ENCODE assay signal across 7 mouse cellular contexts in the genomic region with DNA sequence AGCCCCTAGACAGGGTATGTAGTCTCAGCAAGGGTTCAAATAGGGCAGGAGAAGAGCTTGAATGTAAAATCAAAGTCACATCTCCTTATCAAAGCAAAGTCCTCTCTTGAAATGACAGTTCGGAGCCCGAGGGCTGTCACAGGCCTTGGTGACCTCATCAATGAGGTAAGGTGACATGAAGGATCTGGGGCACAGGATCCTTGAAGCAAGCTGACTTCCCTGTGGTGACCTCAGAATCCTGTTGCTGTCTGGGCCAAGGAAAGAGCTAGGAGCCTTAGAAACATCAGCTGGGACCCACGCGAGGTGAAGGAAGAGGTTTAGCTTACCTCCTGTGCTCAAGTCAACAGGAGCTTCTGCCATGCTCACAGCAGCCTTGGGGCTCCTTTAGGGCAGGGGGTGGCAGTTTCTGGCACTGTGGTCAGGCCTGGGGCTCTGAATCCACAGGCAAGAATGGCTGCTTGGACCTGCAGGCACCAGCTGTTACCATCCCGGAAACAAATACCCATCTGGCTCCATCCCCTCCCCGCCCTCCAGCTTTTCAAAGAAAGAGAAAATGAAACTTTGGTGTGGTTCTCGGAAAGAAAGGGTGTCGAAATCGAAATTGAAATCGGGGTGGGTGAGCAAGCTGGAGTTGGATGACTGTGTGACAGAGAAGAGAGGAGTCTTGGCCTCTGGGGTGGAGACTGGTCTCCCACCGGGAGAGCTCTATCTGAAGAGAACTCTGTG. TPM values are rescaled to one million over a fixed set of nuclear protein-coding genes. Genes with fewer than 3 reads are reported as not detected.
DNase-seq lines count a peak whose midpoint lies in the region; ATAC-seq and TF ChIP-seq lines count a peak whose summit lies in the region.

A gene (minus strand): TSS at position 508 of the 726 bp plus-strand sequence.

- H3K27ac ChIP-seq in midbrain, embryonic 10.5 days (replicated peaks), result peak within 1 kb of the TSS; percentile 49
- H3K27ac ChIP-seq in midbrain, postnatal 0 days (ENCODE audit: low read depth, low read length), result no peak within 1 kb of the TSS
- H3K27ac ChIP-seq in liver, postnatal 0 days (ENCODE audit: low read depth), result peak within 1 kb of the TSS; percentile 55; the same call in 1 of the 2 replicates

- no peak for TF ChIP-seq CTCF in midbrain, postnatal 0 days (IDR thresholded peaks at IDR 0.05)
- TF ChIP-seq CTCF in liver, postnatal 0 days (IDR thresholded peaks at IDR 0.05; ENCODE audit: low read depth), result no peak

- no peaks in the 10 kb centered on the region for H3K27me3 ChIP-seq in midbrain, embryonic 10.5 days (ENCODE audit: low read depth, poor library complexity, severe bottlenecking)
- no peaks in the 10 kb centered on the region for H3K27me3 ChIP-seq in midbrain, postnatal 0 days (ENCODE audit: insufficient read depth, low read length)
- no peaks in the 10 kb centered on the region for H3K27me3 ChIP-seq in liver, postnatal 0 days (ENCODE audit: insufficient read depth, low read length)

- H3K9ac ChIP-seq in midbrain, postnatal 0 days (replicated peaks; ENCODE audit: low read length, poor library complexity, severe bottlenecking), result no peak within 1 kb of the TSS
- no peak within 1 kb of the TSS for H3K9ac ChIP-seq in liver, postnatal 0 days (replicated peaks)

- no peak for ATAC-seq in midbrain, postnatal 0 days (ENCODE audit: low FRiP score)
- peak; percentile 96 for ATAC-seq in activated CD4-positive, CD25-positive, alpha-beta regulatory T cell, adult 4 months
- peak; percentile 57 for ATAC-seq in liver, postnatal 0 days

- TF ChIP-seq EP300 in liver, postnatal 0 days (IDR thresholded peaks at IDR 0.05; ENCODE audit: low read depth), result no peak

- peaks cover 9% of the 10 kb centered on the region; the same call in 1 of the 2 replicates for H3K4me1 ChIP-seq in midbrain, embryonic 10.5 days
- no peaks in the 10 kb centered on the region for H3K4me1 ChIP-seq in midbrain, postnatal 0 days (ENCODE audit: insufficient read depth, low read length)
- H3K4me1 ChIP-seq in liver, postnatal 0 days (ENCODE audit: insufficient read depth), result peaks cover 14% of the 10 kb centered on the region

- WGBS in midbrain, embryonic 10.5 days, result 74% methylated on average over 11 of the region's 11 CpGs
- 71% methylated on average over 11 of the region's 11 CpGs for WGBS in midbrain, postnatal 0 days
- WGBS in liver, postnatal 0 days (ENCODE audit: insufficient replicate concordance), result 47% methylated on average over 11 of the region's 11 CpGs

- DNase-seq in midbrain, embryonic 10.5 days (ENCODE audit: low spot score), result peak; percentile 10
- no peak for DNase-seq in midbrain, postnatal 0 days (ENCODE audit: low spot score)
- DNase-seq in liver, postnatal 0 days, result peak; percentile 36
- peak; percentile 71 to 79 for DNase-seq in spleen, postnatal 36 days (ENCODE audit: low spot score in 2 of 2)
- no peak for DNase-seq in frontal cortex, postnatal 36 days (ENCODE audit: low spot score in 2 of 2)
- no peak for DNase-seq in right cerebral cortex, adult 2 months (ENCODE audit: low spot score in 2 of 2)

- H3K9me3 ChIP-seq in midbrain, embryonic 10.5 days (replicated peaks), result no peaks in the 10 kb centered on the region
- H3K9me3 ChIP-seq in midbrain, postnatal 0 days (ENCODE audit: low read length), result peaks cover 2% of the 10 kb centered on the region; the same call in 1 of the 2 replicates
- H3K9me3 ChIP-seq in liver, postnatal 0 days (ENCODE audit: low read length), result no peaks in the 10 kb centered on the region

- H3K36me3 ChIP-seq in midbrain, embryonic 10.5 days, result no peaks in the 10 kb centered on the region
- no peaks in the 10 kb centered on the region for H3K36me3 ChIP-seq in midbrain, postnatal 0 days (ENCODE audit: insufficient read depth, low read length)
- H3K36me3 ChIP-seq in liver, postnatal 0 days (replicated peaks; ENCODE audit: insufficient read depth, low read length), result no peaks in the 10 kb centered on the region

- H3K4me2 ChIP-seq in midbrain, postnatal 0 days (ENCODE audit: low read depth, low read length, poor library complexity, severe bottlenecking), result no peak within 1 kb of the TSS
- H3K4me2 ChIP-seq in liver, postnatal 0 days (ENCODE audit: low read depth, low read length), result peak within 1 kb of the TSS; percentile 36

- no peak within 1 kb of the TSS for H3K4me3 ChIP-seq in midbrain, embryonic 10.5 days
- no peak within 1 kb of the TSS for H3K4me3 ChIP-seq in midbrain, postnatal 0 days (ENCODE audit: low read depth, low read length)
- H3K4me3 ChIP-seq in liver, postnatal 0 days (ENCODE audit: low read depth, low read length), result no peak within 1 kb of the TSS; the same call in 1 of the 2 replicates

RNA-seq across cellular contexts. Expression of the gene that starts here (rescaled TPM):
- 0.28 and 0.43 TPM in 2 replicates for polyA plus RNA-seq in midbrain, embryonic 10.5 days (2016; fragmentation: Nextera tagmentation; extraction: Ambion mirVana)
- total RNA-seq in midbrain, postnatal 0 days (2014; rRNA removed), result not detected in 2 replicates
- 0.38 and 0.57 TPM in 2 replicates for polyA plus RNA-seq in midbrain, postnatal 0 days (2015; fragmentation: Nextera tagmentation; extraction: Ambion mirVana)
- polyA plus RNA-seq in activated CD4-positive, CD25-positive, alpha-beta regulatory T cell, adult 4 months (2017; shearing (Covaris generic)), result 100 to 1,000 TPM; 118 to 141 TPM
- 4.9 and 6.7 TPM in 2 replicates for polyA plus RNA-seq in liver, postnatal 0 days (2015; fragmentation: Nextera tagmentation; extraction: Ambion mirVana)

Comparison
In these comparisons a context has a peak if more than half of its experiments do, and no peak if none do; other contexts are left out.
1. RNA of the gene that starts here (polyA plus RNA-seq): 118 to 141 TPM in activated CD4-positive, CD25-positive, alpha-beta regulatory T cell, adult 4 months; 4.9 to 6.7 TPM in liver, postnatal 0 days, 0.38 to 0.57 TPM in midbrain, postnatal 0 days and 0.28 to 0.43 TPM in midbrain, embryonic 10.5 days; every median in the first group is over 10 times any median in the second.
2. Peak in DNase-seq and H3K27ac ChIP-seq in midbrain, embryonic 10.5 days; RNA of the gene not detected or under 1 TPM.
3. DNase-seq: peak in liver, postnatal 0 days (single experiment) and spleen, postnatal 36 days (2 of 2); none in midbrain, postnatal 0 days (single experiment), frontal cortex, postnatal 36 days (0 of 2) and right cerebral cortex, adult 2 months (0 of 2).